Mouse (Mus musculus) macrophage (primary cell): ENCODE data around the gene Ctnnal1. TPM values are rescaled to one million over a fixed set of nuclear protein-coding genes. Genes with fewer than 3 reads are reported as not detected.
A peak's percentile ranks its signal among the peaks of the same experiment; 100 is the strongest.
"Not testable (repeated sequence)": the region's sequence is repeated elsewhere in the genome, so short reads cannot be mapped to it uniquely, and the experiment has no call there.

Experiments
- H3K27ac ChIP-seq: fragments of 350-480 bp; formaldehyde crosslinking; 2 replicates; pipeline ENCODE4 v1.9.0; 2021
- H3K36me3 ChIP-seq: fragments of 350-480 bp; formaldehyde crosslinking; 2 replicates; pipeline ENCODE4 v1.9.0; 2021; ENCODE audit errors: inconsistent target
- H3K4me3 ChIP-seq: fragments of 350-480 bp; formaldehyde crosslinking; 2 replicates; pipeline ENCODE4 v1.9.0; 2021; ENCODE audit errors: inconsistent target
- H3K79me2 ChIP-seq: fragments of 350-480 bp; formaldehyde crosslinking; 2 replicates; pipeline ENCODE4 v1.9.0; 2021; ENCODE audit errors: inconsistent target
- WGBS: methylation state at CpG from one replicate; pipeline ENCODE4 v1.1.7; 2026; ENCODE audit warnings: inconsistent platforms; ENCODE audit not compliant: missing documents; 5-methylcytosine and 5-hydroxymethylcytosine counted together
- polyA plus RNA-seq: library from polyadenylated mRNA; stranded (reverse); fragments of 250-400 nt; gene quantifications from 3 replicates; pipeline ENCODE4 v1.2.4, GENCODE M21; 2018; ENCODE audit warnings: inconsistent platforms

Ctnnal1 gene
- polyA plus RNA-seq, 1 experiment from 2014 or later = 0.23 TPM

- Histone ChIP-seq H3K4me3 (no peak overlapping the region), H3K36me3 (peaks cover 16% of the 10 kb centered on the region; the same call in 1 of the 2 replicates), H3K27ac (no peak overlapping the region), H3K79me2 (no peaks in the 10 kb centered on the region)
- 94% methylated on average over 6 of the region's 6 CpGs for WGBS
Observed at GRCm38 (mm10) chr4:56886286-56886979, 21.4 kb upstream of the Ctnnal1 start.

- H3K27ac ChIP-seq = no peak overlapping the region
- 92% methylated on average over 11 of the region's 11 CpGs for WGBS
- no peak overlapping the region for H3K4me3 ChIP-seq
- peaks cover 4% of the 10 kb centered on the region; the same call in 1 of the 2 replicates for H3K36me3 ChIP-seq
- H3K79me2 ChIP-seq = no peaks in the 10 kb centered on the region
Observed at GRCm38 (mm10) chr4:56880036-56880703, 15.2 kb upstream of the Ctnnal1 start.

GRCm38 (mm10) chr4:56878971-56879370 is 14.0 kb upstream of the Ctnnal1 start:
- 96% methylated on average over 7 of the region's 7 CpGs for WGBS
- H3K27ac ChIP-seq = no peak overlapping the region
- peaks cover 4% of the 10 kb centered on the region; the same call in 1 of the 2 replicates for H3K36me3 ChIP-seq
- H3K79me2 ChIP-seq = no peaks in the 10 kb centered on the region
- no peak overlapping the region for H3K4me3 ChIP-seq

- not testable (repeated sequence) for H3K4me3 ChIP-seq, H3K36me3 ChIP-seq, H3K79me2 ChIP-seq, H3K27ac ChIP-seq
- 94% methylated on average over 11 of the region's 11 CpGs for WGBS
Observed at GRCm38 (mm10) chr4:56870541-56870940, 5.6 kb upstream of the Ctnnal1 start.

GRCm38 (mm10) chr4:56867761-56868160 is 2.8 kb upstream of the Ctnnal1 start:
- no peak overlapping the region for H3K4me3 ChIP-seq
- WGBS = 93% methylated on average over 5 of the region's 5 CpGs
- no peaks in the 10 kb centered on the region for H3K36me3 ChIP-seq
- no peaks in the 10 kb centered on the region for H3K79me2 ChIP-seq
- H3K27ac ChIP-seq = no peak overlapping the region

GRCm38 (mm10) chr4:56865971-56866370 is 983 bp upstream of the Ctnnal1 start:
- Histone ChIP-seq H3K27ac (no peak overlapping the region), H3K79me2 (no peaks in the 10 kb centered on the region), H3K4me3 (no peak overlapping the region), H3K36me3 (no peaks in the 10 kb centered on the region)
- WGBS = 84% methylated on average over 4 of the region's 4 CpGs

- H3K27ac ChIP-seq = no peak overlapping the region
- no peaks in the 10 kb centered on the region for H3K79me2 ChIP-seq
- peak overlapping the region; percentile 20; the same call in 1 of the 2 replicates for H3K4me3 ChIP-seq
- WGBS = 2% methylated on average over 42 of the region's 49 CpGs
- no peaks in the 10 kb centered on the region for H3K36me3 ChIP-seq
Observed at GRCm38 (mm10) chr4:56864417-56865001, 479 bp downstream of the Ctnnal1 start.

- Histone ChIP-seq H3K27ac (no peak overlapping the region), H3K4me3 (peak overlapping the region; percentile 20; the same call in 1 of the 2 replicates), H3K79me2 (no peaks in the 10 kb centered on the region), H3K36me3 (no peaks in the 10 kb centered on the region)
- 36% methylated on average over 4 of the region's 4 CpGs for WGBS
Observed at GRCm38 (mm10) chr4:56864016-56864415, 972 bp downstream of the Ctnnal1 start.

- Histone ChIP-seq H3K36me3 (no peaks in the 10 kb centered on the region), H3K27ac (no peak overlapping the region), H3K79me2 (no peaks in the 10 kb centered on the region), H3K4me3 (no peak overlapping the region)
- 100% methylated on average over 4 of the region's 4 CpGs for WGBS
Observed at GRCm38 (mm10) chr4:56861551-56861950, 3.4 kb downstream of the Ctnnal1 start.

GRCm38 (mm10) chr4:56858733-56859132 is 6.3 kb downstream of the Ctnnal1 start:
- 93% methylated on average over 9 of the region's 9 CpGs for WGBS
- H3K36me3 ChIP-seq = no peaks in the 10 kb centered on the region
- no peak overlapping the region for H3K4me3 ChIP-seq
- H3K79me2 ChIP-seq = no peaks in the 10 kb centered on the region
- no peak overlapping the region for H3K27ac ChIP-seq

- H3K36me3 ChIP-seq = no peaks in the 10 kb centered on the region
- H3K27ac ChIP-seq = no peak overlapping the region
- no peak overlapping the region for H3K4me3 ChIP-seq
- no peaks in the 10 kb centered on the region for H3K79me2 ChIP-seq
- 94% methylated on average over 8 of the region's 8 CpGs for WGBS
Observed at GRCm38 (mm10) chr4:56856371-56856949, 8.5 kb downstream of the Ctnnal1 start.

- Histone ChIP-seq H3K27ac (no peak overlapping the region), H3K4me3 (no peak overlapping the region), H3K36me3 (no peaks in the 10 kb centered on the region), H3K79me2 (no peaks in the 10 kb centered on the region)
- 92% methylated on average over 5 of the region's 5 CpGs for WGBS
Observed at GRCm38 (mm10) chr4:56855935-56856334, 9.1 kb downstream of the Ctnnal1 start.

GRCm38 (mm10) chr4:56850724-56851123 is 14.3 kb downstream of the Ctnnal1 start:
- Histone ChIP-seq H3K36me3 (no peaks in the 10 kb centered on the region), H3K27ac (no peak overlapping the region), H3K4me3 (no peak overlapping the region), H3K79me2 (no peaks in the 10 kb centered on the region)
- WGBS = 89% methylated on average over 6 of the region's 6 CpGs

- 97% methylated on average over 6 of the region's 6 CpGs for WGBS
- H3K4me3 ChIP-seq = no peak overlapping the region
- no peaks in the 10 kb centered on the region for H3K79me2 ChIP-seq
- no peaks in the 10 kb centered on the region for H3K36me3 ChIP-seq
- no peak overlapping the region for H3K27ac ChIP-seq
Observed at GRCm38 (mm10) chr4:56848044-56848443, 16.9 kb downstream of the Ctnnal1 start.

GRCm38 (mm10) chr4:56847400-56847799 is 17.6 kb downstream of the Ctnnal1 start:
- no peaks in the 10 kb centered on the region for H3K79me2 ChIP-seq
- H3K4me3 ChIP-seq = no peak overlapping the region
- H3K27ac ChIP-seq = no peak overlapping the region
- WGBS = 96% methylated on average over 2 of the region's 3 CpGs
- no peaks in the 10 kb centered on the region for H3K36me3 ChIP-seq
